Mouse (Mus musculus): Measurements from ENCODE around the gene Calr4.

- TF ChIP-seq CTCF (IDR thresholded peaks at IDR 0.05; ENCODE audit: low read depth, low read length) (no peak), POLR2A (IDR thresholded peaks at IDR 0.05; ENCODE audit: borderline replicate concordance, low read depth, low read length) (no peak)
Measured at GRCm38 (mm10) chr4:109271803-109272202, 37.5 kb downstream of the Calr4 start.
